Comparison of ENCODE assay signal across 11 mouse cellular contexts in the genomic region with DNA sequence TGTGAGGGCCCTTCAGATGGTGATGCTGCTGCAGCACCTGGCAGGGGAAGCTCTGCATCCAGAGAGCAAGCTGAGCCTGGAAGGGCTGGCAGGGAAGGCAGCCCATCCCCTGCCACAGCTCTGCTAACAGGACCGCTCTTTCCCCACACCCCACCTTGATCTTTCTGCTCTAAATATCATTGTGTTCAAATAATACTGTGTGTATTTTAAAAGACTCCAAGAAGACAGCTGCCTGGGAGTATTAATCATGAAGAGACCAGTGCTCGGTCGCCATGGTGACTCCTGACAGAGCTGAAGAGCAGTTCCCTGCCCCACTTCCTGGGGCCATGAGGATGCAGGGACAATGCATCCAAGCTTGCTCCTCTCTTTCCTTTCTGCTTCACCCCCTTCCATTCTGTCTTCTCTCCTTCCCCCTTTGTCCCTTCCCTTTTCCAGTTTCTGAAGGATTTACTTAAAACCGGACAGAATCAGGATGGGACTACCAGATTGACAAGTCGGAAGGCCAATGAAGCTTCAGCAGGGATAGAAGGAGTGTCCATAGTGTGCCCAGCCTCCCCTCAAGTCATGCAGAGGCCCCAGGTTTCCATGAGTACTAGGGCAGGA. TPM values are rescaled to one million over a fixed set of nuclear protein-coding genes. Genes with fewer than 3 reads are reported as not detected.
A peak's percentile ranks its signal among the peaks of the same experiment; 100 is the strongest.
DNase-seq lines count a peak whose midpoint lies in the region; ATAC-seq and TF ChIP-seq lines count a peak whose summit lies in the region.
"Had no signal": no experiment of that assay in that cellular context is flagged by ENCODE, and none has a peak within 500 bp of the region (broad histone marks: within the 10 kb centered on the region; RNA-seq: fewer than 3 reads in every experiment).

No protein-coding gene starts in this region.

- TF ChIP-seq CTCF in hindbrain, postnatal 0 days (IDR thresholded peaks at IDR 0.05; ENCODE audit: low read depth) = no peak
- TF ChIP-seq CTCF in midbrain, postnatal 0 days (IDR thresholded peaks at IDR 0.05) = no peak
- TF ChIP-seq CTCF in heart, adult 2 months (IDR thresholded peaks at IDR 0.05) = no peak

- no peaks in the 10 kb centered on the region for H3K9me3 ChIP-seq in hindbrain, postnatal 0 days (ENCODE audit: low read length)
- no peaks in the 10 kb centered on the region for H3K9me3 ChIP-seq in midbrain, postnatal 0 days (ENCODE audit: low read length)

- H3K27me3 ChIP-seq in hindbrain, postnatal 0 days (ENCODE audit: insufficient read depth, low read length) = peaks cover 11% of the 10 kb centered on the region
- H3K27me3 ChIP-seq in midbrain, postnatal 0 days (ENCODE audit: insufficient read depth, low read length) = peaks cover 22% of the 10 kb centered on the region
- H3K27me3 ChIP-seq in heart, adult 2 months (ENCODE audit: control insufficient read depth, insufficient read depth, low read length) = peaks cover 8% of the 10 kb centered on the region

- TF ChIP-seq POLR2A in heart, adult 2 months (IDR thresholded peaks at IDR 0.05; ENCODE audit: insufficient read depth, low read depth, low read length) = no peak

- peaks cover 9% of the 10 kb centered on the region; the same call in 1 of the 2 replicates for H3K4me1 ChIP-seq in hindbrain, postnatal 0 days (ENCODE audit: insufficient read depth, low read length)
- H3K4me1 ChIP-seq in midbrain, postnatal 0 days (ENCODE audit: insufficient read depth, low read length) = no peaks in the 10 kb centered on the region; the same call in 1 of the 2 replicates
- H3K4me1 ChIP-seq in heart, adult 2 months (ENCODE audit: control insufficient read depth, insufficient read depth, low read length) = no peaks in the 10 kb centered on the region

- H3K4me3 ChIP-seq in hindbrain, postnatal 0 days (ENCODE audit: low read length) = no peak overlapping the region
- no peak overlapping the region for H3K4me3 ChIP-seq in midbrain, postnatal 0 days (ENCODE audit: low read depth, low read length)
- H3K4me3 ChIP-seq in heart, adult 2 months = no peak overlapping the region
- H3K4me3 ChIP-seq: erythroblast, embryonic 14.5 days had no signal

- 32% methylated on average over 5 of the region's 5 CpGs for WGBS in hindbrain, postnatal 0 days
- 18% methylated on average over 5 of the region's 5 CpGs for WGBS in midbrain, postnatal 0 days
- 53% methylated on average over 5 of the region's 5 CpGs for WGBS in heart, adult 2 months

- peak; percentile 72 for ATAC-seq in hindbrain, postnatal 0 days
- ATAC-seq in midbrain, postnatal 0 days (ENCODE audit: low FRiP score) = peak; percentile 81

- peak overlapping the region; percentile 29 for H3K4me2 ChIP-seq in hindbrain, postnatal 0 days (ENCODE audit: low read depth, low read length)
- H3K4me2 ChIP-seq in midbrain, postnatal 0 days (ENCODE audit: low read depth, low read length, poor library complexity, severe bottlenecking) = peak overlapping the region; percentile 24

- intact Hi-C loops in heart, adult 2 months (cut with DNase I) = no loop called here

- H3K79me2 ChIP-seq in heart, adult 2 months (replicated peaks; ENCODE audit: control insufficient read depth, insufficient read depth, low read length) = no peaks in the 10 kb centered on the region

- peak overlapping the region; percentile 73 for H3K27ac ChIP-seq in hindbrain, postnatal 0 days
- H3K27ac ChIP-seq in midbrain, postnatal 0 days (ENCODE audit: low read depth, low read length) = peak overlapping the region; percentile 87
- H3K27ac ChIP-seq in heart, adult 2 months = no peak overlapping the region

- DNase-seq in MN1 (ENCODE audit: low spot score) = peak; percentile 86
- peak; percentile 47 for DNase-seq in brain, embryonic 18.5 days (ENCODE audit: low read depth, low spot score)
- DNase-seq in hindbrain, postnatal 0 days (ENCODE audit: low spot score) = peak; percentile 73
- DNase-seq in midbrain, postnatal 0 days (ENCODE audit: low spot score) = peak; percentile 86
- no peak for DNase-seq in kidney, postnatal 14 days
- no peak for DNase-seq in adrenal gland, adult 18-20 months (ENCODE audit: low spot score in 2 of 2)
- no peak for DNase-seq in heart, adult 2 months
- DNase-seq: lung, adult 18-20 months; thymus, adult 18-20 months had no signal

- no peak for TF ChIP-seq EP300 in heart, adult 2 months (IDR thresholded peaks at IDR 0.05; ENCODE audit: insufficient read depth, low read depth, low read length)

- H3K36me3 ChIP-seq in hindbrain, postnatal 0 days (ENCODE audit: insufficient read depth, low read length) = no peaks in the 10 kb centered on the region
- H3K36me3 ChIP-seq in midbrain, postnatal 0 days (ENCODE audit: insufficient read depth, low read length) = no peaks in the 10 kb centered on the region
- no peaks in the 10 kb centered on the region for H3K36me3 ChIP-seq in heart, adult 2 months (ENCODE audit: control insufficient read depth, insufficient read depth, low read length)

- peak overlapping the region; percentile 37 for H3K9ac ChIP-seq in hindbrain, postnatal 0 days (replicated peaks; ENCODE audit: low read length)
- H3K9ac ChIP-seq in midbrain, postnatal 0 days (replicated peaks; ENCODE audit: low read length, poor library complexity, severe bottlenecking) = peak overlapping the region; percentile 48
- H3K9ac ChIP-seq in heart, adult 2 months (ENCODE audit: low read depth, low read length) = no peak overlapping the region

RNA-seq across cellular contexts. Expression of gene Egr4, which starts 4.8 kb away (rescaled TPM):
- 0.37 TPM in 1 of 2 replicates, not detected in the other for total RNA-seq in hindbrain, postnatal 0 days (2014; rRNA removed)
- polyA plus RNA-seq in hindbrain, postnatal 0 days (2015; fragmentation: Nextera tagmentation; extraction: Ambion mirVana) = 0.10 and 0.30 TPM in 2 replicates
- 0.77 and 0.90 TPM in 2 replicates for total RNA-seq in midbrain, postnatal 0 days (2014; rRNA removed)
- polyA plus RNA-seq in midbrain, postnatal 0 days (2015; fragmentation: Nextera tagmentation; extraction: Ambion mirVana) = 0.12 and 0.19 TPM in 2 replicates
- not detected for total RNA-seq in adrenal gland, adult 18-20 months (2021)
- not detected for total RNA-seq in heart, adult 2 months (2021)
- not detected in 2 replicates for polyA plus RNA-seq in heart, adult 2 months (2012; rRNA removed)
- polyA plus RNA-seq: erythroblast, embryonic 14.5 days; heart, embryonic 16.5 days had no signal

RNA-seq across cellular contexts. Expression of gene Fbxo41, which starts 15.4 kb away (rescaled TPM):
- total RNA-seq in hindbrain, postnatal 0 days (2014; rRNA removed) = 60.1 and 62.4 TPM in 2 replicates
- polyA plus RNA-seq in hindbrain, postnatal 0 days (2015; fragmentation: Nextera tagmentation; extraction: Ambion mirVana) = 10.5 TPM in 2 replicates
- total RNA-seq in midbrain, postnatal 0 days (2014; rRNA removed) = 58.1 and 67.3 TPM in 2 replicates
- 12.1 and 13.3 TPM in 2 replicates for polyA plus RNA-seq in midbrain, postnatal 0 days (2015; fragmentation: Nextera tagmentation; extraction: Ambion mirVana)
- under 1 TPM; 0.56 to 0.58 TPM for total RNA-seq in adrenal gland, adult 18-20 months (2021)
- under 1 TPM in 1 of 2 experiments, not detected in 1; 0.02 TPM for total RNA-seq in heart, adult 2 months (2021)
- 0.02 and 0.03 TPM in 2 replicates for polyA plus RNA-seq in heart, adult 2 months (2012; rRNA removed)
- polyA plus RNA-seq: erythroblast, embryonic 14.5 days; heart, embryonic 16.5 days had no signal

Comparison
In these comparisons a context has a peak if more than half of its experiments do, and no peak if none do; other contexts are left out.
1. DNase-seq: peak in MN1 (single experiment), brain, embryonic 18.5 days (single experiment), hindbrain, postnatal 0 days (single experiment) and midbrain, postnatal 0 days (single experiment); none in kidney, postnatal 14 days (single experiment), adrenal gland, adult 18-20 months (0 of 2) and heart, adult 2 months (0 of 2).
2. RNA of gene Fbxo41, which starts 15.4 kb away (total RNA-seq): 58.1 to 67.3 TPM in midbrain, postnatal 0 days and 60.1 to 62.4 TPM in hindbrain, postnatal 0 days; 0.56 to 0.58 TPM in adrenal gland, adult 18-20 months and 0.02 TPM in heart, adult 2 months; every median in the first group is over 10 times any median in the second.